Comparison of ENCODE assay signal across 11 mouse cellular contexts in the genomic region with DNA sequence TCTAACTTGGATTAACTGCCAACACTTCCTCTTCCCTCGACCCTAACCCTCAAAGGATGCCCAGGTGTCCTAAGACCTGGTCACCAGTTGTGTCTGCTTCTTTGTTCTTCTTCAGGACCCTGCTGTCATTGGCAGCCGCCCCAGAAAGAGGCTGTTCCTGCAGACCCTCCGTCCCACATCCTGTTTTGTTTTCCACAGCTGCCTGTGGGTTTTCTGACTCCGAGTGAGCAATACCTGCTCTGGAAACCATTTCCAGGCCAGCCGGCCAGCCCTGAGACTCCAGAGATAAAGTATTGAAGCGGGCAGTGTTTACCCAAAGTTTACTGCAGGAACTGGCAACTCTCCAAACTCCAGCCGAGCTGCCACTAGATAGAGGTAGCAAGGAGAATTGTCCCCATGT.
DNase-seq lines count a peak whose midpoint lies in the region; ATAC-seq lines count a peak whose summit lies in the region.
"Had no signal": no experiment of that assay in that cellular context is flagged by ENCODE, and none has a peak within 500 bp of the region (broad histone marks: within the 10 kb centered on the region; RNA-seq: fewer than 3 reads in every experiment).

No protein-coding gene starts in this region.

- H3K4me2 ChIP-seq in liver, embryonic 11.5 days = no peak overlapping the region
- H3K4me2 ChIP-seq in liver, embryonic 12.5 days = no peak overlapping the region
- no peak overlapping the region for H3K4me2 ChIP-seq in intestine, embryonic 16.5 days (ENCODE audit: low read depth, low read length)
- H3K4me2 ChIP-seq: liver, embryonic 13.5 days had no signal

- no peaks in the 10 kb centered on the region for H3K27me3 ChIP-seq in liver, embryonic 11.5 days (replicated peaks; ENCODE audit: control insufficient read depth, insufficient read depth, low read length)
- no peaks in the 10 kb centered on the region for H3K27me3 ChIP-seq in liver, embryonic 12.5 days (replicated peaks)
- no peaks in the 10 kb centered on the region for H3K27me3 ChIP-seq in intestine, embryonic 16.5 days (replicated peaks; ENCODE audit: control insufficient read depth, insufficient read depth, low read length)
- H3K27me3 ChIP-seq: liver, embryonic 13.5 days had no signal

- no peaks in the 10 kb centered on the region for H3K36me3 ChIP-seq in liver, embryonic 11.5 days (ENCODE audit: control insufficient read depth, insufficient read depth, low read length)
- H3K36me3 ChIP-seq in liver, embryonic 12.5 days = no peaks in the 10 kb centered on the region
- H3K36me3 ChIP-seq in intestine, embryonic 16.5 days (ENCODE audit: control insufficient read depth, insufficient read depth, low read length) = no peaks in the 10 kb centered on the region
- H3K36me3 ChIP-seq: liver, embryonic 13.5 days had no signal

- no peaks in the 10 kb centered on the region for H3K9me3 ChIP-seq in liver, embryonic 11.5 days (ENCODE audit: control insufficient read depth, low read length)
- no peaks in the 10 kb centered on the region for H3K9me3 ChIP-seq in liver, embryonic 12.5 days (replicated peaks)
- H3K9me3 ChIP-seq in intestine, embryonic 16.5 days (ENCODE audit: control insufficient read depth, low read length) = no peaks in the 10 kb centered on the region
- H3K9me3 ChIP-seq: liver, embryonic 13.5 days had no signal

- WGBS in liver, embryonic 11.5 days = 9% methylated on average over 7 of the region's 7 CpGs
- WGBS in liver, embryonic 12.5 days (ENCODE audit: insufficient replicate concordance) = 13% methylated on average over 7 of the region's 7 CpGs
- 8% methylated on average over 7 of the region's 7 CpGs for WGBS in intestine, embryonic 16.5 days

- no peak overlapping the region for H3K9ac ChIP-seq in liver, embryonic 11.5 days (ENCODE audit: low read depth, low read length)
- no peak overlapping the region for H3K9ac ChIP-seq in liver, embryonic 12.5 days
- no peak overlapping the region for H3K9ac ChIP-seq in intestine, embryonic 16.5 days (ENCODE audit: low read depth, low read length)
- H3K9ac ChIP-seq: liver, embryonic 13.5 days had no signal

- H3K27ac ChIP-seq in liver, embryonic 11.5 days (ENCODE audit: low read depth, low read length) = no peak overlapping the region
- H3K27ac ChIP-seq in liver, embryonic 12.5 days = no peak overlapping the region
- 0 out of 2 replicates have a peak overlapping the region, but pooled peaks have one; percentile 30 for H3K27ac ChIP-seq in intestine, embryonic 16.5 days (ENCODE audit: low read length)
- H3K27ac ChIP-seq: liver, embryonic 13.5 days had no signal

- no peak for ATAC-seq in liver, embryonic 11.5 days (replicated peaks; ENCODE audit: low FRiP score)
- ATAC-seq in liver, embryonic 12.5 days = no peak
- ATAC-seq in intestine, embryonic 16.5 days = peak; percentile 21; the same call in 1 of the 2 replicates
- ATAC-seq: Patski had no signal

- no peaks in the 10 kb centered on the region for H3K4me1 ChIP-seq in liver, embryonic 11.5 days (replicated peaks; ENCODE audit: control insufficient read depth, insufficient read depth, low read length)
- no peaks in the 10 kb centered on the region for H3K4me1 ChIP-seq in liver, embryonic 12.5 days
- no peaks in the 10 kb centered on the region; the same call in 1 of the 2 replicates for H3K4me1 ChIP-seq in intestine, embryonic 16.5 days (ENCODE audit: control insufficient read depth, insufficient read depth, low read length)
- H3K4me1 ChIP-seq: liver, embryonic 13.5 days had no signal

- peak; percentile 6 for DNase-seq in adrenal gland, postnatal 14 days
- no peak for DNase-seq in adrenal gland, adult 2 months
- DNase-seq in liver, embryonic 11.5 days (ENCODE audit: low spot score) = peak; percentile 32
- DNase-seq in thymus, postnatal 0 days (ENCODE audit: low spot score) = peak; percentile 89
- no peak for DNase-seq in gastrocnemius, adult 8-10 months (ENCODE audit: low spot score in 2 of 2)
- no peak for DNase-seq in testis, postnatal 14 days (ENCODE audit: low spot score)
- DNase-seq: liver, embryonic 13.5 days; right cerebral cortex, postnatal 4 days had no signal

- H3K4me3 ChIP-seq in liver, embryonic 11.5 days (ENCODE audit: low read depth, low read length) = no peak overlapping the region
- no peak overlapping the region for H3K4me3 ChIP-seq in liver, embryonic 12.5 days
- no peak overlapping the region for H3K4me3 ChIP-seq in intestine, embryonic 16.5 days (ENCODE audit: low read length)
- H3K4me3 ChIP-seq: liver, embryonic 13.5 days had no signal

Comparison
In these comparisons a context has a peak if more than half of its experiments do, and no peak if none do; other contexts are left out.
1. DNase-seq: peak in adrenal gland, postnatal 14 days (single experiment), liver, embryonic 11.5 days (single experiment) and thymus, postnatal 0 days (single experiment); none in adrenal gland, adult 2 months (single experiment), gastrocnemius, adult 8-10 months (0 of 2) and testis, postnatal 14 days (single experiment).